Mouse (Mus musculus): ENCODE measurements around the gene Zfp113.
"Not testable (repeated sequence)": the region's sequence is repeated elsewhere in the genome, so short reads cannot be mapped to it uniquely, and the experiment has no call there.

The Zfp113 gene

GRCm38 (mm10) chr5:138137257-138137656 is 18.3 kb downstream of the Zfp113 start:
- DNase-seq = no peak

- no peak for DNase-seq
Measured at GRCm38 (mm10) chr5:138132425-138133064, 23.0 kb downstream of the Zfp113 start.

DNA sequence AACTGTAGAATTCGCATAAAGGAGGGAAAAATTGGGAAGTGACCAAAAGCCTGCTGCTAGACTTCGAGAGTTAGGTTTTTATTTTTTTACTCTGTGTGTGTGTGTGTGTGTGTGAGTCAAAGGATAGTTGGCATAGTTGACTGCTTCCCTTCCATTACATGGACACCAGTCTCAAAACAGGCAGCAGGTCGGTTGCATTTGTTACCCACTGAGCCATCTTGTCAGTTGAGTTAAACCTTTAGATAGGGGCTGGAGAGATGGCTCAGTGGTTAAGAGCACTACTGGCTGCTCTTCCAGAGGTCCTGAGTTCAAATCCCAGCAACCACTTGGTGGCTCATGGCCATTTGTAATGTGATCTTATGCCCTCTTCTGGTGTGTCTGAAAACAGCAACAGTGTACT is 37.5 kb downstream of the Zfp113 start:
- DNase-seq = no peak

GRCm38 (mm10) chr5:138117199-138118015 is 38.1 kb downstream of the Zfp113 start:
- no peak for DNase-seq

DNA sequence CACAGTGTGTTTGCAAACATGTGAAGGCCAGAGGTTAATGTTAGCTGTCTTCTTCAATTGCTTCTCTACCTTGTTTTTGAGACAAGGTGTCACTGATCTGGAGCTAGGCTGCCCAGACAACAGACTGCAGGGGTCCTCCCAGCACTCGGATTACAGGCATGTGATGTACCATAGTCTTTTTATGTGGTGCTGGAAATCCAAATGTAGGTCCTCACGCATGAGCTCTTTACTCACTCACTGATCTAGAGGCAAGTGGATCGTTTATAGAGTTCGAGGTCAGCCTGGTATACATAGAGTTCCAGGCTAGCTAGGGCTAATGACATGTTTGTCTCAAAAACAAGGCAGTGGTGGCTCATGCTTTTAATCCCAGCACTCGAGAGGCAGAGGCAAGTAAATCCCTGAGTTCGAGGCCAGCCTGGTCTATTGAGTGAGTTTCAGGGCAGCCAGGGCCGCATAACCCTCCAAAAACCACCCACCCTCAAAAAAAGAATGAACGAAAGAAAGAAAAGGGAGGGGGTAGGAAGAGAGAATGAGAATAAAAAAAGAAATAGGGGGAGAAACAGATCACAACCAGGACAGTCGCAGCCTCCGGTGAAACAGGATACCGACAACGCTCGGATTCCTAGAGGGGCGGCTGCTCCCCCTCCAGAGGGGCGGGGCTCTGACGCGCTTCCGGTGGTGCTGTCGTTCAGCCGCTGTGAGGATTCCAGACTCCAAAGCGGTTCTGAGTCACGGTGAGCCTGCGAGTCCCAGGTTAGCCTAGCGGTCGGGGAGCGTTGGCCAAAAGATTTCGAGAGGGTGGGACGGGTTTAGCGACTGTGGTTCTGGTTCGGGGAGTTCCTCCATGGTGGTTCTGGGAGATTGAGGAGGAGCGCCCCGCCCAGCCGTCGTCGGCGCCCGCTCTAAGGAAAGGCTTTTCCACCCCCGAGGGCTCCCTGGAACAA is 39.0 kb downstream of the Zfp113 start, which contains the start of gene Zscan21:
Gene Zscan21 (plus strand): TSS at position 649 of the 944 bp plus-strand sequence.
- peak; percentile 79 to 83 for DNase-seq

DNA sequence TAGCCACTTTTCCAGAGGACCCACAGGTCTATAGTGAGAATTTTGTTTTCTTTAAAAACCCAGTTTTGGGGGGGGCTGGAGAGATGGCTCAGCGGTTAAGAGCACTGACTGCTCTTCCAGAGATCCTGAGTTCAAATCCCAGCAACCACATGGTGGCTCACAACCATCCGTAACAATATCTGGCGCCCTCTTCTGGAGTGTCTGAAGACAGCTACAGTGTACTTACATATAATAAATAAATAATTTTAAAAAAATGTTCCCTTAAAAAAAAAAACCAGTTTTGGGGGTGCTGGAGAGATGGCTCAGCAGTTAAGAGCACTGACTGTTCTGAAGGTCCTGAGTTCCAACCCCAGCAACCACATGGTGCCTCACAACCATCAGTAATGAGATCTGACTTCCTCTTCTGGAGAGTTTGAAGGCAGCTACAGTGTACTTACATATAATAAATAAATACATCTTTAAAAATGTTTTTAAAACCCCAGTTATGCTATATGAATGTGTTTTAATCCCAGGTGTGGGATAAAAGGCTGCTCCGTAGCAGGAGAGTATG is 45.6 kb downstream of the Zfp113 start:
- not testable (repeated sequence) for DNase-seq

DNA sequence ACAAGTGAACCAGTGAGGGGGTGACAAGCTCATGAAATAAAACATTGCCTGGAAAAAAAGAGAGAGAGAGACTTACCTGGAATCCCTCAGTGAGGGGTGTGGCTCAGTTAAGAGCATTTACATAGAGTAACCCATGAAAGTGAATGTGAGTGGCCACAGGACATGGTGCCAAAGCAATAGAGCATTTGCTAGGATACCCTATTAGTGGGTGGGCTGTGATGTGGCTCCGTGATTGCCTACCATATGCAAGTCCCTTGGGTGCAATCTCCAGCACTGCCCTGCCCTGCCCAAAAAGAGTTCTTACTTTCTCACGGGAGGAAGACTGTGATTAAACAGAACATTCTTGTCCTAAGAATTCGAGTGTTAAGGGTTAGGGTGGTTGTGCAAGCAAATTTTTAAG is 48.4 kb downstream of the Zfp113 start:
- no peak for DNase-seq

DNA sequence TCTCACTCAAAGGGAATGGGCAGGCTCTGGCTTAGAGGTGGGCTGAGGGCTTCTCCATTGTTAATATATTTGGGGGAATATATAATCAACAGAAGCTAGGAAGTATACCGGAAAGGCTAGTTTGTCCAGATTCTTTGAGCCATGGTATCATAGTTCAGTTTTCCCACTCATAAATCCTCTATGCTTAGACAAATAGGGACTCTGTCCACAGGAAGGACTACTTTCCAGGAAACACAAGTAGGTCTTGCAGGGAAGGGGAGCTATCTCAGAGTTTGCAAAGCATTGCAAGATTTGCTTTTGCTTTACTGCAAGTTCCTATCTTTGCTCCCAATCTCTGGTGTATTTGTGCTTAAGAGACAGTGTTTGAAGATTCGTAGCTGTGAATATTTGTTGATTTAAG is 50.6 kb downstream of the Zfp113 start:
- DNase-seq = no peak

DNA sequence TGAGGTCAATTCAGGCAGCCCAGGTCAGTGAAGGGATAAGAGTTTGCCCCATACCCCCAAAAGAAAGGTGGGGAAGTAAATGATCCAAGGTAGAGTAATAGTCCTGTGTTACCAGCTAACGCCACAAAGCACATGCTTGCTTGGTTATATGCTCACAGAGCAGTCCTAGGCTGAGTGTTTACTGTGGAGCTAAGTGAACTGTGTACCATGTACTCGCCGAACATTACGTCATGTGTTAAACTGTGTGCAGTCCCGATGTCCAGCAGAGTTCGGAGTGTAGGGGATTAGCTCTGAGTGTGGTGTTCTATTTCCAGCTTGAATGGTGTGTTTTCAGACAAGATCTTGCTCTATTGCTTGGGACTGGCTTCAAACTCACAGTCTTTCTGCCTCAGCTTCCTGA is 61.1 kb downstream of the Zfp113 start:
- no peak for DNase-seq

GRCm38 (mm10) chr5:138092771-138093170 is 62.8 kb downstream of the Zfp113 start:
- no peak for DNase-seq

DNA sequence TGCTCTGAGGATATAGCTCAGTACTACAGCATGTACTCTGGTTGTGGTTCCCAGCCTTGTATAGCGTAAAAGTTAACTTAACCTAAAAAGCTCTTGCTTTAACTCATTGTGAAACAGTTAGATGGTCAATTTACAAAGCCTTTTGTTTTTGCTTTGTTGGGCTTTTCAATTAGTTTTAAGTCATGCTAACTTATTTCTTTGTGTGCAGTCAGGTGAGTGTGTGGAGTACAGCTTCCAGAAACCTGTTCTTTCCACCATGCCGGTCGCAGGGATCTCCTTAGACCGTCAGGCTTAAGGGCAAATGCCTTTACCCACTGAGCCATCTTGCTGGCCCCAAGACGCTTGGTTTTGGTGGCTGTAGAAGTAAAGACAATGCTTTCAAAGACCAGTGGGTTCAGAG is 64.8 kb downstream of the Zfp113 start:
- DNase-seq = no peak

DNA sequence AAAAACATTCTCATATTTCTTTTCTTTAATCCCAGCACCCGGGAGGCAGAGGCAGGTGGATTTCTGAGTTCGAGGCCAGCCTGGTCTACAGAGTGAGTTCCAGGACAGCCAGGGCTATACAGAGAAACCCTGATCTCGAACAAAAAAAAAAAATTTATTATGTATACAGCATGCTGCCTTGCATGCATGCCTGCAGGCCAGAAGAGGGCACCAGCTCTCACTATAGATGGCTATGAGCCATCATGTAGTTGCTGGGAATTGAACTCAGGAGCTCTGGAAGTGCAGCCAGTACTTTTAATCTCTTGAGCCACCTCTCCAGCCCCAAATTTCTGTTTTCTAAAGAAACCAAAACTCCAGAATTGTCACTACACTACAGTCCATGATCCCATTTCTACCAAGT is 65.3 kb downstream of the Zfp113 start:
- DNase-seq = no peak
